In genomic region chr7:141036624-141037023, GRCm38 (mm10) we compare ENCODE assay signal across 10 mouse cellular contexts. TPM values are rescaled to one million over a fixed set of nuclear protein-coding genes. Genes with fewer than 3 reads are reported as not detected.
"Had no signal": no experiment of that assay in that cellular context is flagged by ENCODE, and none has a peak within 500 bp of the region (broad histone marks: within the 10 kb centered on the region; RNA-seq: fewer than 3 reads in every experiment).

No protein-coding gene starts in this region.

RNA-seq across cellular contexts. Expression of gene Gm17387, which starts 7.7 kb away (rescaled TPM):
- total RNA-seq: left cerebral cortex, adult 8-10 months; left cerebral cortex, postnatal 10 days; left cerebral cortex, postnatal 14 days; left cerebral cortex, postnatal 25 days; left cerebral cortex, postnatal 36 days; left cerebral cortex, postnatal 4 days; liver, adult 2 months; megakaryocyte-erythroid progenitor cell, adult 5-6 weeks; midbrain, postnatal 0 days; monocyte, adult 5-6 weeks had no signal

RNA-seq across cellular contexts. Expression of gene Ifitm6, which starts 18.9 kb away (rescaled TPM):
- total RNA-seq: left cerebral cortex, postnatal 10 days; left cerebral cortex, postnatal 14 days; left cerebral cortex, postnatal 25 days; left cerebral cortex, postnatal 36 days; left cerebral cortex, postnatal 4 days had no signal

RNA-seq across cellular contexts. Expression of gene Pkp3, which starts 41.4 kb away (rescaled TPM):
- total RNA-seq: left cerebral cortex, postnatal 10 days; left cerebral cortex, postnatal 36 days; left cerebral cortex, postnatal 4 days had no signal
